Mouse (Mus musculus) heart, embryonic 12.5 days (tissue): ENCODE data around the gene Hlf. TPM values are rescaled to one million over a fixed set of nuclear protein-coding genes. Genes with fewer than 3 reads are reported as not detected.

Experiments used
- ATAC-seq: fragments of 200-750 bp; cut with Nextera tagmentation; 2 replicates; pipeline ENCODE4 v1.8.0; 2017; ENCODE audit warnings: moderate TSS enrichment, moderate library complexity; ENCODE audit not compliant: insufficient number of reproducible peaks, low FRiP score
- H3K27ac ChIP-seq: fragments of 300-500 bp; sonication (generic); 2 replicates; pipeline ENCODE4 v1.5.1; 2016; ENCODE audit warnings: mild to moderate bottlenecking, moderate library complexity; ENCODE audit not compliant: poor library complexity, severe bottlenecking
- H3K27me3 ChIP-seq: fragments of 300-500 bp; sonication (generic); replicated peaks from 2 replicates; pipeline ENCODE4 v1.6.1; 2016; ENCODE audit warnings: mild to moderate bottlenecking, moderate library complexity
- H3K36me3 ChIP-seq: fragments of 300-500 bp; sonication (generic); 2 replicates; pipeline ENCODE4 v1.6.1; 2016; ENCODE audit warnings: mild to moderate bottlenecking, moderate library complexity
- H3K4me1 ChIP-seq: fragments of 300-500 bp; sonication (generic); replicated peaks from 2 replicates; pipeline ENCODE4 v1.6.1; 2016; ENCODE audit warnings: mild to moderate bottlenecking
- H3K4me2 ChIP-seq: fragments of 300-500 bp; sonication (generic); 2 replicates; pipeline ENCODE4 v1.6.1; 2016; ENCODE audit warnings: mild to moderate bottlenecking, moderate library complexity
- H3K4me3 ChIP-seq: fragments of 300-500 bp; sonication (generic); 2 replicates; pipeline ENCODE4 v1.5.1; 2016; ENCODE audit warnings: mild to moderate bottlenecking
- H3K9ac ChIP-seq: fragments of 300-500 bp; sonication (generic); 2 replicates; pipeline ENCODE4 v1.6.1; 2016; ENCODE audit warnings: mild to moderate bottlenecking, moderate library complexity
- H3K9me3 ChIP-seq: fragments of 300-500 bp; sonication (generic); replicated peaks from 2 replicates; pipeline ENCODE4 v1.6.1; 2016; ENCODE audit warnings: mild to moderate bottlenecking, moderate library complexity
- WGBS: fragments of 180-500 bp; shearing (Covaris S2); methylation state at CpG from one replicate; pipeline ENCODE4 v1.1.7; 2016; 5-methylcytosine and 5-hydroxymethylcytosine counted together
- polyA plus RNA-seq: library from polyadenylated mRNA; unstranded; fragments of >200 nt; fragmentation: Nextera tagmentation; extraction: Ambion mirVana; gene quantifications from 2 replicates; pipeline ENCODE4 v1.2.1, GENCODE M21; 2016

Hlf gene
- polyA plus RNA-seq, 1 experiment from 2014 or later: 2.7 TPM

GRCm38 (mm10) chr11:90334816-90335215 lies 55.9 kb downstream of the Hlf start:
- no peak for ATAC-seq
- Histone ChIP-seq H3K4me1 (no peaks in the 10 kb centered on the region), H3K9me3 (no peaks in the 10 kb centered on the region; the same call in 1 of the 2 replicates), H3K4me3 (no peak overlapping the region), H3K4me2 (no peak overlapping the region), H3K9ac (no peak overlapping the region), H3K27me3 (no peaks in the 10 kb centered on the region), H3K36me3 (no peaks in the 10 kb centered on the region), H3K27ac (no peak overlapping the region)
- 63% methylated on average over 1 of the region's 1 CpGs for WGBS

DNA sequence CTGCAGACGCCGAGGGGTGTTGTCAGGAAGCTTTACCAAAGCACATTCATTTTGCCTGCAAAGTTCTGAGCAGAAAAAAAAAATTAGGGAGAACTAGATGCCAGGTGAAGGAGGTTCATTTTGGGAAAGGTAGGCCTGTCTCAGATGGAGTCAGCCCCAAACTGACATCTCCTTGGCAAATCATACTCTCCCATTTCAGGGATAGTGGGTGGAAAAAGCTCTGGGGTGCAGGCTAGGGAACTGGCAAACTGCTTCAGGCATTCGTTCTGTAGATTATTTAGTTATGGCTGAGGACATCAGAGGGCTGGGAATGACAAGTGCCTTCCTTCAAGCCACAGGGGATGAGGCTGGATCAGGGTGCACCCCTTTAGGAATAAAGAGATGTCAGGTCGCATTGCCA lies 58.0 kb downstream of the Hlf start:
- no peaks in the 10 kb centered on the region; the same call in 1 of the 2 replicates for H3K9me3 ChIP-seq
- no peak overlapping the region for H3K27ac ChIP-seq
- no peaks in the 10 kb centered on the region for H3K4me1 ChIP-seq
- 79% methylated on average over 4 of the region's 4 CpGs for WGBS
- no peak overlapping the region for H3K4me3 ChIP-seq
- ATAC-seq: no peak
- no peaks in the 10 kb centered on the region for H3K36me3 ChIP-seq
- no peaks in the 10 kb centered on the region for H3K27me3 ChIP-seq
- no peak overlapping the region for H3K9ac ChIP-seq
- no peak overlapping the region for H3K4me2 ChIP-seq

GRCm38 (mm10) chr11:90330202-90330694 lies 60.4 kb downstream of the Hlf start:
- H3K4me3 ChIP-seq: no peak overlapping the region
- H3K36me3 ChIP-seq: no peaks in the 10 kb centered on the region
- no peaks in the 10 kb centered on the region; the same call in 1 of the 2 replicates for H3K9me3 ChIP-seq
- no peak overlapping the region for H3K4me2 ChIP-seq
- H3K9ac ChIP-seq: no peak overlapping the region
- no peak for ATAC-seq
- H3K27me3 ChIP-seq: no peaks in the 10 kb centered on the region
- H3K27ac ChIP-seq: no peak overlapping the region
- 79% methylated on average over 9 of the region's 9 CpGs for WGBS
- H3K4me1 ChIP-seq: no peaks in the 10 kb centered on the region

DNA sequence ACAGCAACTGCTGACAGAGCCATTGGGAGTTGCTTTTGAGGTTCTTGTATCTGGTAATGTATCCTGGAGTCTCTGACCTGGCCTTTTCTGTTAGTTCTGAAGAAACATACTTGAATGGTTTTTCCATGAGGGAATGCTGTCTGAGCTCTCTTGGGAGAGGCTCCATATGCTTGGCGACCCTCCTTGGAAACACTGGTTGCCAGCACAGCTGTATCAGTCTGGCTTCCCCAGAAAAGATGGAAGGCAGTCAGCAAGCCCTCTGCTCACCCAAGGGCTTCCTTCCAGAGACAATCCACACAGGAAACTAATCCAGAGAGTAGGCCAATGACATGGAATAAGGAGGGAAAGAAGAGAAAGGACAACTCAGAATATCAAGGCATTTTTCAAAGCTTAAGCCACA lies 63.9 kb downstream of the Hlf start:
- Histone ChIP-seq H3K27ac (no peak overlapping the region), H3K27me3 (no peaks in the 10 kb centered on the region), H3K4me1 (no peaks in the 10 kb centered on the region), H3K9me3 (no peaks in the 10 kb centered on the region; the same call in 1 of the 2 replicates), H3K4me3 (no peak overlapping the region), H3K4me2 (no peak overlapping the region), H3K36me3 (no peaks in the 10 kb centered on the region), H3K9ac (no peak overlapping the region)
- WGBS: 72% methylated on average over 1 of the region's 1 CpGs
- ATAC-seq: no peak

DNA sequence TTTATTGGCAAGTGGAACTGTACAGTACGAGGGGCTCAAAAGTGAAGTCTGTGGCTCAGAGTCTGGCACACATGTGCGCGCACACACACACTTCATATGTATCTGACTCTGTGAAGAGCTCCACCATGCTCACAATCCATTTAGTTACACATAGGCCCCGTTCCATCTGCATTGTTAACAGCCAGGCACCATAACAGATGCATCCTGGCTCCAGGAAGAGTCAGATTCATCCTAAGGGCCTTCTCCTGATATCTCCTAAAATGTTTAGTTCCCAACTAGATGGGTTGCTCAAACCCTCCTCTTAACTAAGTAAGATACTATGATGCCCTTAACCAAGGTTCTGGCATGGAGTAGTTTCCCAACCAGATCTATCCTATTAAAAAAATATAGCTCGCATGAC lies 64.5 kb downstream of the Hlf start:
- Histone ChIP-seq H3K4me3 (no peak overlapping the region), H3K36me3 (no peaks in the 10 kb centered on the region), H3K27me3 (no peaks in the 10 kb centered on the region), H3K27ac (no peak overlapping the region), H3K9ac (no peak overlapping the region), H3K4me1 (no peaks in the 10 kb centered on the region), H3K4me2 (no peak overlapping the region), H3K9me3 (no peaks in the 10 kb centered on the region; the same call in 1 of the 2 replicates)
- no peak for ATAC-seq
- WGBS: 84% methylated on average over 5 of the region's 5 CpGs

- Histone ChIP-seq H3K27ac (no peak overlapping the region), H3K4me2 (no peak overlapping the region), H3K4me3 (no peak overlapping the region), H3K9me3 (no peaks in the 10 kb centered on the region; the same call in 1 of the 2 replicates), H3K27me3 (no peaks in the 10 kb centered on the region), H3K36me3 (no peaks in the 10 kb centered on the region), H3K4me1 (no peaks in the 10 kb centered on the region), H3K9ac (no peak overlapping the region)
- no peak for ATAC-seq
- WGBS: 80% methylated on average over 3 of the region's 3 CpGs
These were observed 66.1 kb downstream of the Hlf start for GRCm38 (mm10) chr11:90324597-90324996.

DNA sequence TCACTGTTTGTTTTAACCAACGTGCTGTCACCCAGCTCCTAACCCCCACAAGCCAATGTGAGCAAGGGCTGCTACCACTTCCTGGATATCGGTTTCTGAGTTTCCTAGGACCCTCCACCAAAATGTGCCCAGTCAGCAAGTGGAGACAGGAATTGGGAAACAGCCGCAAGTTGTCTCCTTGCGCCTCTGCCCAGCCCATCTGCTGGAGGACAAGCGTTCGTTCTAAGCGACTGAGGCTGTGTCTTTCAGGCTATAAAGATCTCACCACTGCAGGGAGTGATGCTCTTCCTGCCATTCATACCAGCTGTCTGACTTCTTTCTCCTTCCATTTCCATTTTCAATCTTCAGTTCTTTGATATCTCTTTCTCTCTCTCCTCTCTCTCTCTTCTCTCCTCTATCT lies 69.8 kb downstream of the Hlf start:
- H3K4me2 ChIP-seq: no peak overlapping the region
- H3K27ac ChIP-seq: no peak overlapping the region
- H3K4me3 ChIP-seq: no peak overlapping the region
- H3K27me3 ChIP-seq: no peaks in the 10 kb centered on the region
- 58% methylated on average over 7 of the region's 7 CpGs for WGBS
- no peak for ATAC-seq
- no peak overlapping the region for H3K9ac ChIP-seq
- no peaks in the 10 kb centered on the region for H3K9me3 ChIP-seq
- H3K4me1 ChIP-seq: no peaks in the 10 kb centered on the region
- H3K36me3 ChIP-seq: no peaks in the 10 kb centered on the region

GRCm38 (mm10) chr11:90317482-90317881 lies 73.2 kb downstream of the Hlf start:
- no peaks in the 10 kb centered on the region for H3K27me3 ChIP-seq
- no peaks in the 10 kb centered on the region for H3K9me3 ChIP-seq
- no peak overlapping the region for H3K4me3 ChIP-seq
- 26% methylated on average over 4 of the region's 4 CpGs for WGBS
- H3K9ac ChIP-seq: no peak overlapping the region
- H3K27ac ChIP-seq: no peak overlapping the region
- H3K4me2 ChIP-seq: no peak overlapping the region
- H3K4me1 ChIP-seq: no peaks in the 10 kb centered on the region
- H3K36me3 ChIP-seq: no peaks in the 10 kb centered on the region
- ATAC-seq: no peak

DNA sequence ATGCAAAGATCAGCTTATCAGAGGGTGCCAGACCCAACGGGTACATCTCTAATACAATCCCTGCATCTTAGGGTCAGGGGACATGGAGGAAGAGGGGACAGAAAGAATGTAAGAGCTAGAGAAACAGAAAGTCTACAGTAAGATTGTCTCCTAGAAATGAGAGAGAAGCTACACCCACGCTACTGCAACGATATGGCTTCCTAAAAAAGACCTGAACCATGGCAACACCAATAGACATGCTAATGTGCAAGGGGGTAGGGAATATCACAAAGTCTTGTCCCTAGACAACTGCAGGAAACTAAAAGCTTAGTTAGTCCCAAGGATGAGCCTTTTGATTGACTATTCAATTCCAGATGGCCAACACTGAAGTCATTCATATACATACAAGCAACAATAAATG lies 76.1 kb downstream of the Hlf start:
- H3K4me2 ChIP-seq: no peak overlapping the region
- 80% methylated on average over 3 of the region's 3 CpGs for WGBS
- H3K4me3 ChIP-seq: no peak overlapping the region
- 0 out of 2 replicates have a peak, but pooled peaks cover 3% of the 10 kb centered on the region for H3K9me3 ChIP-seq
- H3K9ac ChIP-seq: no peak overlapping the region
- H3K27ac ChIP-seq: no peak overlapping the region
- ATAC-seq: no peak
- H3K36me3 ChIP-seq: no peaks in the 10 kb centered on the region
- no peaks in the 10 kb centered on the region for H3K27me3 ChIP-seq
- no peaks in the 10 kb centered on the region for H3K4me1 ChIP-seq

DNA sequence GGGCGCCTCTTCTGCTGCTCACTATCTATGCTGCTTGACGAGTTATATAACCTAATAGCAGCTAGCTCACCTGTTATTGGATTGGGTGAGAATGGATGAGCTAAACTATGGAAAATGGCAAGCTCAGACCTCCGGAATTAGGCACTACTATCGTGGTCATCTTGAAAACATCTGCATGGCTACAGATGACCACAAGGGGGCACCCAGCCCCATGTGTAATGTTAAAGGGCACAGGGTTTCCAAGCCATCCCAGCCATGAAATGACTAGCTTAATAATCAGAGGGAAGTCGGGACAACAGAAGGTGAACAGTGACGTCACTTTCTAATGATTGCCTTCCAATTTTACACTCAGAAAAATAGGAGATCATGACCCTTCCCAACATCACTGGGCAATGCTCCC lies 83.7 kb downstream of the Hlf start:
- no peaks in the 10 kb centered on the region for H3K36me3 ChIP-seq

GRCm38 (mm10) chr11:90306067-90306466 lies 84.6 kb downstream of the Hlf start:
- no peak for ATAC-seq
- H3K27ac ChIP-seq: no peak overlapping the region
- 79% methylated on average over 5 of the region's 5 CpGs for WGBS
- H3K4me3 ChIP-seq: no peak overlapping the region
- no peaks in the 10 kb centered on the region for H3K4me1 ChIP-seq
- no peak overlapping the region for H3K9ac ChIP-seq
- H3K9me3 ChIP-seq: 0 out of 2 replicates have a peak, but pooled peaks cover 5% of the 10 kb centered on the region
- H3K36me3 ChIP-seq: no peaks in the 10 kb centered on the region
- H3K4me2 ChIP-seq: no peak overlapping the region
- H3K27me3 ChIP-seq: no peaks in the 10 kb centered on the region

More for the DNA sequence above, 83.7 kb downstream of the Hlf start:
- Histone ChIP-seq H3K9me3 (0 out of 2 replicates have a peak, but pooled peaks cover 5% of the 10 kb centered on the region), H3K27ac (no peak overlapping the region), H3K4me2 (no peak overlapping the region), H3K4me1 (no peaks in the 10 kb centered on the region), H3K4me3 (no peak overlapping the region), H3K27me3 (no peaks in the 10 kb centered on the region), H3K9ac (no peak overlapping the region)
- WGBS: 60% methylated on average over 6 of the region's 6 CpGs
- ATAC-seq: no peak

- no peaks in the 10 kb centered on the region for H3K4me1 ChIP-seq
- no peak overlapping the region for H3K9ac ChIP-seq
- no peaks in the 10 kb centered on the region for H3K36me3 ChIP-seq
- WGBS: 80% methylated on average over 2 of the region's 2 CpGs
- no peak for ATAC-seq
- no peaks in the 10 kb centered on the region for H3K27me3 ChIP-seq
- H3K4me2 ChIP-seq: no peak overlapping the region
- H3K4me3 ChIP-seq: no peak overlapping the region
- no peaks in the 10 kb centered on the region for H3K9me3 ChIP-seq
- H3K27ac ChIP-seq: no peak overlapping the region
These were observed 96.1 kb downstream of the Hlf start for GRCm38 (mm10) chr11:90294622-90295021.
